Mouse (Mus musculus) spleen, adult 2 months (tissue): ENCODE measurements around the gene Il1a.

ENCODE experiments used
- CTCF ChIP-seq: fragments of 200-500 bp; IDR thresholded peaks from 2 replicates; pipeline ENCODE4 v1.5.1; 2011; ENCODE audit warnings: mild to moderate bottlenecking, inconsistent platforms; ENCODE audit not compliant: insufficient read depth, insufficient read length, insufficient replicate concordance; ENCODE audit errors: extremely low read depth
- POLR2A ChIP-seq: fragments of 200-500 bp; IDR thresholded peaks from 2 replicates; pipeline ENCODE4 v1.6.1; 2011; ENCODE audit warnings: low read depth, low read length, inconsistent platforms

- TF ChIP-seq POLR2A (no peak), CTCF (no peak)
These were observed 46.7 kb downstream of the Il1a start for GRCm38 (mm10) chr2:129263073-129263472.
